Mouse (Mus musculus) stomach, postnatal 0 days (tissue): ENCODE data around the gene Ffar1.

Source experiments
- CTCF ChIP-seq: IDR thresholded peaks from 2 replicates; pipeline ENCODE4 v1.5.1; 2016; ENCODE audit warnings: antibody characterized with exemption, low read depth, mild to moderate bottlenecking, moderate library complexity
- EP300 ChIP-seq: optimal IDR thresholded peaks from 2 replicates; pipeline ENCODE3; 2016; ENCODE audit warnings: antibody characterized with exemption

DNA sequence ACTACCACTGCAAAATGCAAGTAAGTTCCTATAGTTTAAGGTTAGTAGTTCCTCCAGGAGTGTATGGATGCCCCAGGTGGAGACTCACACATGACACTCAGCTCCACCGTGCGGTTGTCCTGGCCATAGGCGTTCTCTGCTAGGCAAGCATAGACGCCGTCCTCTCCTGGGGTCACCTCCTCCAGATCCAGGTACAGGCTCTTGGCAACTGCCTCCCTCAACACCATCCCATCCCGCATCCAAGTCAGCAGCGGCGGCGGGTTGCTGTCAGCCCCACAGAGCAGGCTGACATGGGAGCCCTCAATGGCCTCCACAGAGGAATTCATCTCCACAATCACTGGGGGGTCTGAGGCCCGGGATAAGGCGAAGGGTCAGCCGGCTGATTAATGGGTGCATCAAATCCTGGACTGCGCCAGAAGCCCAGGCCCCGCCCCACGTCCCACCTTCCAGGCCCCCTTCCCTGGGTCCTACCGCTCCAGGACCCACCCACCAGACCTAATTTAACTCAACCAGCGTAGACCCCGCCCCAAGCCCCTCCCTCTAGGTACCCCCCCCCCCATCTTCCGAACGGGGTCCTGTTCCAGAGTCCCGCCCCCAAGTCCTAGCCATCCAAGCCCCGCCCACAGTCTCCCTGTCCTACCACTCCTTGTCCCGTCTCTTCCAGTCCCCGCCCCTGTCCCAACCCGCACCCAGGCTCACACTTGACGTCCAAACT lies 47.1 kb upstream of the Ffar1 start:
- TF ChIP-seq CTCF (no peak; the same call in 1 of the 2 replicates), EP300 (no peak)
